Mouse (Mus musculus): Measurements from ENCODE around the gene Nr2c2ap. TPM values are rescaled to one million over a fixed set of nuclear protein-coding genes. Genes with fewer than 3 reads are reported as not detected.

The Nr2c2ap gene
- 3.3 and 4.4 TPM in 2 replicates for total RNA-seq (2014; rRNA removed)
- 15.0 and 16.6 TPM in 2 replicates for polyA plus RNA-seq (2012; rRNA removed)

DNA sequence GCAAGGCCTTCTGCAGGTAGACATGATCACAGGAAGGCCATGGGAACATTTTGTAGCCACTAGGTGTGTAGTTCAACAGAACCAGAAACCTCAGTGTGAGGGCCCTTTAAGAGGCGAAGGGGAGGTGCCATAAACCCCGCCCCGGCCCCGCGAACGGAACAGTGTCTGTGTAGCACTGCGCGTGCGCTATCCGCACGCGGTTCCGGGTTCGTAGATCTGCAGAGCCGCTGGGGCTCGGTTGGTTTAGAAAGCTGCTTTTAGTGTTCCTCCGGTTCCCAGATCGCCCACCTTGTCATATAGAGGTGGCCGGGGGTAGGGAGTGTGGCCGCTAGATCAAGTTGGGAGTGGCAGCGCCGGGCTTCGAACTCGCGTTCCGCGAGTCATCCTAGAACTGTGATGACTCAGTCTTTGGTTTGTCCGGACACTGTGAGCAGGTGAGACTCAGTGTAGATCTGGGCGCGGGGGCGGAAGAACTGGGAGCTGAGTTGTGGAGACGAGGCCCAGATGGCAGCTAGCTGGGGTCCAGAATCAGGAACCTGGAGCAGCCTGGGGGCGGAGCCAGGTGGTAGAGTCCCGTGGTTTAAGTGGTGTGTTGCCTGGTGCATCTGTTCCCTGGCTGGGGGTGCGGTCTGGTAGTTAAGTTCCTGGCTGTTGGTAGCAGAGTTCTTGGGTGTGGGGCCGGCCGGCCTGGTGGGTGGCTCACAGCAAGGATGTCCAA lies at the start of gene Nr2c2ap:
Nr2c2ap (plus strand) TSS at position 168 of the 718 bp plus-strand sequence.
- H3K79me2 ChIP-seq (ENCODE audit: control insufficient read depth, insufficient read depth, low read length), result no peaks in the 10 kb centered on the region; the same call in 1 of the 2 replicates
- H3K4me3 ChIP-seq (ENCODE audit: insufficient read depth, low read depth, low read length), result peak within 1 kb of the TSS; percentile 78
- H3K9ac ChIP-seq (ENCODE audit: low read depth, low read length), result peak within 1 kb of the TSS; percentile 82
- H3K27me3 ChIP-seq (ENCODE audit: control insufficient read depth, insufficient read depth, low read length), result no peaks in the 10 kb centered on the region
- peaks cover 21% of the 10 kb centered on the region for H3K4me1 ChIP-seq (ENCODE audit: control insufficient read depth, insufficient read depth, low read length)
- peak; percentile 66 for DNase-seq (ENCODE audit: extremely low read depth, low read depth, low spot score)
- H3K36me3 ChIP-seq (ENCODE audit: control insufficient read depth, insufficient read depth, low read length), result 0 out of 2 replicates have a peak, but pooled peaks cover 3% of the 10 kb centered on the region
- TF ChIP-seq CTCF (IDR thresholded peaks at IDR 0.05; ENCODE audit: low read depth, low read length) (no peak), POLR2A (IDR thresholded peaks at IDR 0.05; ENCODE audit: extremely low read depth, insufficient read depth, low read length) (0 out of 2 replicates have a peak, but pooled peaks have one; percentile 47)
- H3K27ac ChIP-seq (replicated peaks; ENCODE audit: insufficient read depth, low read depth, low read length), result peak within 1 kb of the TSS; percentile 74
- WGBS, result 3% methylated on average over 37 of the region's 37 CpGs

DNA sequence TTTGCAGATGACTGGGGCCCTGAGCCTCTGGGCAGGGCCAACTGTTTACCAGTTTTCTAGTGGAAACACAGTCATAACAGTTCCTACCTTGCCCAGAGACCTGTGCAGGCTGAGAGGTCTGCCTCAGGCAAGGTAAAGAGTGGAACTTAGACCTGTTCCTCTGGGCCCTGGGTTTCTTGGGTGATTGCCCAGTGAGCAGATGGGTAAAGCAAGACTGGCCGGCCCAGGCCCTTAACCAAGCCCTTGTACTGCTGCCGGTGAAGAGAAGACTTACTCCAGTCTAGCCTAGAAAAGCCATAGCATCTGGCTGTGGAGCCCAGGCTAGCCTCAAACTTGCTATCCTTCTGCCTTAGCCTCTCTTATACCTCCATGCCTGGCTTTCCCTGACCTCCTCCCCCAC lies 49.2 kb upstream of the Nr2c2ap start:
- DNase-seq (ENCODE audit: extremely low read depth, low read depth, low spot score), result no peak
- Histone ChIP-seq H3K79me2 (ENCODE audit: control insufficient read depth, insufficient read depth, low read length) (no peaks in the 10 kb centered on the region), H3K27me3 (ENCODE audit: control insufficient read depth, insufficient read depth, low read length) (no peaks in the 10 kb centered on the region), H3K4me1 (ENCODE audit: control insufficient read depth, insufficient read depth, low read length) (no peaks in the 10 kb centered on the region; the same call in none of the 2 replicates), H3K27ac (replicated peaks; ENCODE audit: insufficient read depth, low read depth, low read length) (no peak overlapping the region), H3K36me3 (ENCODE audit: control insufficient read depth, insufficient read depth, low read length) (peaks cover 2% of the 10 kb centered on the region; the same call in 1 of the 2 replicates), H3K4me3 (ENCODE audit: insufficient read depth, low read depth, low read length) (no peak overlapping the region), H3K9ac (ENCODE audit: low read depth, low read length) (no peak overlapping the region)
- WGBS, result 93% methylated on average over 2 of the region's 2 CpGs
- TF ChIP-seq POLR2A (IDR thresholded peaks at IDR 0.05; ENCODE audit: extremely low read depth, insufficient read depth, low read length) (no peak), CTCF (IDR thresholded peaks at IDR 0.05; ENCODE audit: low read depth, low read length) (no peak)

DNA sequence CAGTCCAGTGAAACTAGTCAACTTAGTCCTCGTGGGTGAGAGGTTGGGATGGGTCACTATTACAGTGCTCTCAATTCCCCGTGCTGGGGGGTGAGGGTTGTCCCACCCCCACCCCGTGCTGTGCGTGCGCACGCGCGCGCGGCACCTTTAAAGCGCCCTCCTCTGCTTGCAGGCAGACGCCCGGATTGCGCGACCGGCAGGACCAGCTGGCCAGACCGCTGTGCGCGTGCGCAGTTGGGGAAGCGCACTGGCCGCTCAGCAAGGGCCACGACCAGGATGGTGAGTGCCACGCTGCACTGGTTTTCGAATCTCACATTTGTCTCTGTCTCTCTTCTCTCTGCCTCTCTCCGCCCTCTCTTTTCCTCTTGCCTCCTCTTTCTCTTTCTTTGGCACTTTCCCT lies 47.8 kb upstream of the Nr2c2ap start, which contains the start of gene Hapln4:
Hapln4 (plus strand) TSS at position 173 of the 400 bp plus-strand sequence.
- H3K9ac ChIP-seq (ENCODE audit: low read depth, low read length), result peak within 1 kb of the TSS; percentile 63
- H3K4me3 ChIP-seq (ENCODE audit: insufficient read depth, low read depth, low read length), result peak within 1 kb of the TSS; percentile 60
- peak; percentile 74 for DNase-seq (ENCODE audit: extremely low read depth, low read depth, low spot score)
- H3K4me1 ChIP-seq (ENCODE audit: control insufficient read depth, insufficient read depth, low read length), result no peaks in the 10 kb centered on the region; the same call in none of the 2 replicates
- peaks cover 6% of the 10 kb centered on the region for H3K27me3 ChIP-seq (ENCODE audit: control insufficient read depth, insufficient read depth, low read length)
- TF ChIP-seq CTCF (IDR thresholded peaks at IDR 0.05; ENCODE audit: low read depth, low read length) (0 out of 2 replicates have a peak, but pooled peaks have one; percentile 4), POLR2A (IDR thresholded peaks at IDR 0.05; ENCODE audit: extremely low read depth, insufficient read depth, low read length) (no peak)
- WGBS, result 2% methylated on average over 26 of the region's 26 CpGs
- H3K27ac ChIP-seq (replicated peaks; ENCODE audit: insufficient read depth, low read depth, low read length), result no peak within 1 kb of the TSS
- peaks cover under 1% of the 10 kb centered on the region; the same call in 1 of the 2 replicates for H3K36me3 ChIP-seq (ENCODE audit: control insufficient read depth, insufficient read depth, low read length)
- no peaks in the 10 kb centered on the region for H3K79me2 ChIP-seq (ENCODE audit: control insufficient read depth, insufficient read depth, low read length)

DNA sequence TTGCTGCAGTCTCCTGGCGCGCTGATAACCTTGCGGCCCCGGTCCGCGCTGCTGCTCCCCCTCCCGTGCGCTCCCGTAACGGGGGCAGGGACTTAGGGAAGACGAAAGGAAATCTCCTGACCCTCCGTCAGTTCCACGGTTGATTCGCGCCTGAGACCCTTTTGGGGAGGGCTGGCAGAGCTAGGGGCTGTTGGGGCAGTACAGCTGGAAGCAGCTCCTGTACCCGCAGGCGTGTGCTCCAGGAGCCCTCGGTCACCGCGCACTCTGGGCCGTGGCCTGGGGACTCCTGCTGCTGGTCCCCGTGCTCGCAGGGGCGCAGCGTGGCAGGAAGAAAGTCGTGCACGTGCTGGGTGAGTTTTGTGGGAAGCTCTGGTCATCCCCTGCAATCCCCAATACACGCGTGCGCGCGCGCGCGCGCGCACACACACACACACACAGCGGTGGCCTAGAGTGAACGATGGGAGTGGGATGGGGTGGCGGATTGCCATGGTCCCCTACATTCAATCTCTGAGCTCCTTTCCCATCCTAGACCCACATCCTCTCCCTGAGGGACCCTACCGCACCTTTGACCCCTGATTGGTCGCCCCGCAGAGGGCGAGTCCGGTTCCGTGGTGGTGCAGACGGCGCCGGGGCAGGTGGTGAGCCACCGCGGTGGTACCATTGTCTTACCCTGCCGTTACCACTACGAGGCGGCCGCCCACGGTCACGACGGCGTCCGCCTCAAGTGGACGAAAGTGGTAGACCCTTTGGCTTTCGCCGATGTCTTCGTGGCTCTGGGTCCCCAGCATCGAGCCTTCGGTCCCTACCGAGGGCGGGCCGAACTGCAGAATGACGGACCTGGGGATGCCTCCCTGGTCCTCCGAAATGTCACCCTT lies 46.7 kb upstream of the Nr2c2ap start:
- Histone ChIP-seq H3K27me3 (ENCODE audit: control insufficient read depth, insufficient read depth, low read length) (peaks cover 6% of the 10 kb centered on the region), H3K9ac (ENCODE audit: low read depth, low read length) (peak overlapping the region; percentile 63), H3K36me3 (ENCODE audit: control insufficient read depth, insufficient read depth, low read length) (no peaks in the 10 kb centered on the region), H3K4me1 (ENCODE audit: control insufficient read depth, insufficient read depth, low read length) (no peaks in the 10 kb centered on the region; the same call in none of the 2 replicates), H3K27ac (replicated peaks; ENCODE audit: insufficient read depth, low read depth, low read length) (no peak overlapping the region), H3K4me3 (ENCODE audit: insufficient read depth, low read depth, low read length) (peak overlapping the region; percentile 60), H3K79me2 (ENCODE audit: control insufficient read depth, insufficient read depth, low read length) (no peaks in the 10 kb centered on the region)
- 8% methylated on average over 71 of the region's 71 CpGs for WGBS
- no peak for DNase-seq (ENCODE audit: extremely low read depth, low read depth, low spot score)
- TF ChIP-seq POLR2A (IDR thresholded peaks at IDR 0.05; ENCODE audit: extremely low read depth, insufficient read depth, low read length), result no peak
- no peak for TF ChIP-seq CTCF (IDR thresholded peaks at IDR 0.05; ENCODE audit: low read depth, low read length)

DNA sequence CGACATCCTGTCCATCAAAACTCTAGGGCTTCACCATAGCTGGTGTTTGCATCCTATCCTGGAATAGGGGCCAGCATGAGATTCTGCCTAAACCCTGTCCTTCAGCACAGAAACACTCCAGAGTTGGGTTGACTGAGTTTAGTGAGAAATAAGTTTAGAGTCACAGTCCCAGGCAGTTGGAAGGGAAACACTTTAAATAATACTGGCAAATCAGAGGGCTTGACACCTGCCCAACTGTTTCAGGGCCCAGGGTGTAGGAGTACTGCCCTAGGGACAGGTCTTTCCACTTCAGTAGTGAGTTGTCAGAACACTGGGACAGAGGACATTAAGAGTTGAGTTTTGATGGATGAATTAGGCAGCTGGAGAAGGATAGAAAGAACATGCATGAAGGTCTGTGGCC lies 45.0 kb upstream of the Nr2c2ap start:
- DNase-seq (ENCODE audit: extremely low read depth, low read depth, low spot score), result no peak
- no peak for TF ChIP-seq CTCF (IDR thresholded peaks at IDR 0.05; ENCODE audit: low read depth, low read length)
- TF ChIP-seq POLR2A (IDR thresholded peaks at IDR 0.05; ENCODE audit: extremely low read depth, insufficient read depth, low read length), result no peak
- Histone ChIP-seq H3K79me2 (ENCODE audit: control insufficient read depth, insufficient read depth, low read length) (no peaks in the 10 kb centered on the region), H3K36me3 (ENCODE audit: control insufficient read depth, insufficient read depth, low read length) (no peaks in the 10 kb centered on the region), H3K4me3 (ENCODE audit: insufficient read depth, low read depth, low read length) (no peak overlapping the region), H3K9ac (ENCODE audit: low read depth, low read length) (no peak overlapping the region), H3K4me1 (ENCODE audit: control insufficient read depth, insufficient read depth, low read length) (no peaks in the 10 kb centered on the region; the same call in none of the 2 replicates), H3K27me3 (ENCODE audit: control insufficient read depth, insufficient read depth, low read length) (peaks cover 6% of the 10 kb centered on the region), H3K27ac (replicated peaks; ENCODE audit: insufficient read depth, low read depth, low read length) (no peak overlapping the region)
- WGBS, result 41% methylated on average over 1 of the region's 1 CpGs

All from liver, adult 2 months (tissue).